Mouse (Mus musculus): ENCODE data around the gene Tmem253. TPM values are rescaled to one million over a fixed set of nuclear protein-coding genes. Genes with fewer than 3 reads are reported as not detected.

Gene Tmem253
- total RNA-seq, 2 experiments from 2014 or later = 0.15 TPM; not detected in 1

GRCm38 (mm10) chr14:52005616-52006015, 9.8 kb upstream of the Tmem253 start:
- ATAC-seq (replicated peaks; ENCODE audit: low FRiP score, poor library complexity, severe bottlenecking) = no peak

DNA sequence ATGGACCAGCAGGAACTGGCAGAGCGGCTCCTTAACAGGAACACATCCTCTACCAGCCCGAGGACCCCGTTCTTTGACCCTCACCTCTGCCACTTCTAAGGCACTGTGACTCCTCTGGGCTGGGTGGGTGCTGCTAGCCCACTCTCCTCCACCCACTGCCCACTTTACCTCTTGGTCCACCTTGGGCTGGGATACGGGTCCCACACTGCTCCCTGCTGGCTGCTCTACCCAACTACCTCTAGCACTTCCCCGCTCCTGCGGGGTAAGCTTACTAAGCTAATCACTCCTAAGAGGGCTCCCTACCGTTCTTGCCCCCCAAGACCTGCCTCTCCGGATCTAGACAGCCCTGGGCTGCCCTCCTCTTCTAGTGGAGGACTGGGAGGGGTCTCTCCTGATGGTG, 9.2 kb upstream of the Tmem253 start:
- no peak for ATAC-seq (replicated peaks; ENCODE audit: low FRiP score, poor library complexity, severe bottlenecking)

GRCm38 (mm10) chr14:52006771-52007170, 8.7 kb upstream of the Tmem253 start:
- ATAC-seq (replicated peaks; ENCODE audit: low FRiP score, poor library complexity, severe bottlenecking) = no peak

DNA sequence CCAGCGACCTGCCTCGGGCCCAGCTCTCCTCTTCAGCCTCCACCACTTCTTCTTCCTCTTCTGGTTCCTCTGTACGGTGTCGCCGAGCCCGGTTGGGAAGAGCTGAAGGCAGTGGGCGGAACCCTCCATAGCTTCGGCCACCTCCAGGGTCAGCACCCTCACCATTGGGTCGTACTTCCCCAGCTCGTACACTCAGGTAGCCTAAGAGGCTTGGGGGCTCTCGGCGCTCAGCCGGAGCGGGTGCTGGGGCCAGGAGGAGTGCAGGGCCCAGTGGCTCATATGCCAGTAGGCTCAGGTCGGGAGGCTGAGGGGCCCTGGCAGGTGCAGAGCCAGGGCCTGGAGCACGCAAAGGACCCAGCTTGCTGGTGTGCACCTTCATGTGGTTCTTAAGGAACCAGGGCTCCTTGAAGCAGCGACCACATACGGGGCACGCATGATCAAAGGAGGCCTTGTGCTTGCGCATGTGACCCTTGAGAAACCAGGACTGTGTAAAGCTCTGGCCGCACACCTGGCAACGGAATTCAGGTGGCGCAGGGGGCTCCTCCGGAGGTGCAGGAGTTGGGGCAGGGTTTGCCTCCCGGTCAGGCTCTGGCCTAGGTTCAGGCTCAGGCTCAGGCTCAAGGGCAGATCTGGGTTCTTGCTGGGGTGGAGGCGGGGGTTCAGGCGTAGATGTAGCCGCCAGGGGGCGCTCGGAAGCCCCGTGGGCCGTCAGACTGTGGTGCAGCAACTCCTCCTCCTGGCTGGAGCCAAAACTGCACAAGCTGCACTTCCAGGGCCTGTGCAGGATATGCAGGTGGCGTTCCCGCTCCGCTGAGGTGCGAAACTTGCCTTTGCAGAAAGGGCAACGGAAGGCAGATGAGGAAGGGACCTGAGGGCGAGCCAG, 6.9 kb upstream of the Tmem253 start:
- peak; percentile 94 for ATAC-seq (replicated peaks; ENCODE audit: low FRiP score, poor library complexity, severe bottlenecking)

GRCm38 (mm10) chr14:52009361-52009760, 6.1 kb upstream of the Tmem253 start:
- ATAC-seq (replicated peaks; ENCODE audit: low FRiP score, poor library complexity, severe bottlenecking) = no peak

GRCm38 (mm10) chr14:52009841-52010240, 5.6 kb upstream of the Tmem253 start:
- ATAC-seq (replicated peaks; ENCODE audit: low FRiP score, poor library complexity, severe bottlenecking) = no peak

DNA sequence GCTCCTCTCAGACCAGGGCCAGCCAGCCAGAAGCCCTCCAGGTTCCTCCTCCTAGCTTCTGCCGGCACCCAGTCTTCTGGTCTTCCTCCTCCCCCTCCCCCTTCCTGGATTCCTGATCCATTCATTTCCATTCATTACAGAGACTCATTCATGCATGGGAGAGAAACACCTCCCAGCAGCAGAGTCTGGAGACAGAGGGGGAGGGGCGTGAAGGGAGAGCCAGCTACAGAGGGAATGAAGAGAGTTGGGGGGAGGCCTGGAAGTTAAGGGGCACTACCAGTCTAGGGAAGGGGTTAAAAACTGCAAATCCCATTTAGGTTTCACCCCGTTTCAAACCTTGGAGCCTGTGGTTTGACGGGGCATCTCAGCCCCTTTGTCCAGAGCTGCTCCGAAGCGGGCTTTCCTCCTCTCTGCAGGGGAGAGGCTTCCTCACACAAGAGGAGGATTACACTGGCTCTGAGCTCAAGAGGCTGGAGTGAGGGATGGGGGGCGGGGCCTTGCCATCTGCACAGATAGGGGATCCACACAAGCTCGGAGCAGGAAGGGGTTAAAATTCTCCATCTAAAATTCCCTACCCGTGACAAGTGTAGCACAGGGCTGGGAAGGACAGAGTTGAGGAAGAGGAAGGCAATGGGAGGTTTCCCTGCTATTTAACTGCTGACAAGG, 4.9 kb upstream of the Tmem253 start:
- no peak for ATAC-seq (replicated peaks; ENCODE audit: low FRiP score, poor library complexity, severe bottlenecking)

DNA sequence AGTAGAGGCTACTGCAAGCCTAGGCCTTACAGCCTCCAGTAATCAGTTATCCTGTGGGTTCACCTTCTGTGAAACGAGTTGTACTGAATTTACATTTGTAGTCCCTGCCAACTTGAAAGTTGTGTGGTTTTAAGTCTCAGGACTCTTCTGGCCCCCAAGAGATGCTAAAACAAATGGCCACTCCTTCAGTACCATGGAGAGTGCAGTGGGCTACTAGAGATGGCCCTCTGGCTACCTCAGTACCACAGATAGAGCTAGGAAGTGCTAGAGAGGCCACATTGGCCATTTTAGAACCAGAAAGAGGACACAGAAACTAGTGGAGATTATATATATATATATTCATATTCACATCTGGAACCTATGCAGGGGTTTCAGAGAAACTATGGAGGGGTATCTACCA, 3.8 kb upstream of the Tmem253 start:
- no peak for ATAC-seq (replicated peaks; ENCODE audit: low FRiP score, poor library complexity, severe bottlenecking)

GRCm38 (mm10) chr14:52012085-52012484, 3.4 kb upstream of the Tmem253 start:
- ATAC-seq (replicated peaks; ENCODE audit: low FRiP score, poor library complexity, severe bottlenecking) = no peak

DNA sequence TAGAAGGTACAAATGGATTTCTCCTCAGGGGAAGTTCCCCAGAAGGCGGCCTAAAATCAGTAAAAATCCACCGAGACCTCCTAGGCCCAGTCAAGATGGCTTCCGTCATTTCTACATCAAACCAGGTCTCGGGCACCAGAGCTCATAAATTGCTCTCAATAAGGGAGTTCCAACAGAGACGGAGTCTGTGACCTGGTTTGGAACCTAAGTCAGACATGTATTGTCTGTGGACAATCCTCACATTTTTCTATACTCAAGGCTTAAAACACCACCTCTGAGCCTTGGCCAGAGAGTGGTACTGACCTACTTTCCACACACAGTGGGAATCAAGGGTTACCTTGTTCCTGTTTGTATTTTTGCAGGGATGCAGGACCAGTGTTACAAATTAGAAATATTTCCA, 2.9 kb upstream of the Tmem253 start:
- ATAC-seq (replicated peaks; ENCODE audit: low FRiP score, poor library complexity, severe bottlenecking) = no peak

- ATAC-seq (replicated peaks; ENCODE audit: low FRiP score, poor library complexity, severe bottlenecking) = no peak
Observed at GRCm38 (mm10) chr14:52013021-52013610, 2.3 kb upstream of the Tmem253 start.

GRCm38 (mm10) chr14:52013771-52014219, 1.7 kb upstream of the Tmem253 start:
- no peak for ATAC-seq (replicated peaks; ENCODE audit: low FRiP score, poor library complexity, severe bottlenecking)

- no peak for ATAC-seq (replicated peaks; ENCODE audit: low FRiP score, poor library complexity, severe bottlenecking)
Observed at GRCm38 (mm10) chr14:52014271-52014760, 1.1 kb upstream of the Tmem253 start.

DNA sequence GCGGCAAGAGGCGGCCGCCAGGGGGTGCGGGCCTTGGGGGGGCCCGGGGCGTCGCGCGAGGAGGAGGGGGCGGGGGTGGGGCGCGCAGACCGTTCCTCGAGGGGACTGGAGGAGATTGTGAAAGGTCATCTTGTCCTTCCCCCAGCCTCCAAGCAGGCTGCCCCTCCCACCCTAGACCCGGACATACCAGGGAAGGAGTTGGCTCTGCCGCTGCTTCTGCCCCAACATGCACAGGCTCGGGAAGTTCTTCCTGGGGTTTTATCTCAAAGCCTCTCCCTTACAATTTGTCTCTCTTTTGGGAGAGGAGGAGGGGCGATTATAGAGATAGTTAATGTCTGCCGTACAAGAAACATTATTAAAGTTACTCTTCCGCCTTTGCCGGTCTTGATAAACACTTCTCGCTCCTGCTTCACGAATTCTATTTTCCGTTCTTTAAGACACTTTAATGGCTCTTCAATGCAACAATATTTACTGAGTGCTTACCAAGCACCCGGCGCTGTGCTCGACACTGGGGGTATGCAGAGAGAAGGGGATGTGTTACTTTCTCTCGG, 622 bp upstream of the Tmem253 start:
- ATAC-seq (replicated peaks; ENCODE audit: low FRiP score, poor library complexity, severe bottlenecking) = no peak

DNA sequence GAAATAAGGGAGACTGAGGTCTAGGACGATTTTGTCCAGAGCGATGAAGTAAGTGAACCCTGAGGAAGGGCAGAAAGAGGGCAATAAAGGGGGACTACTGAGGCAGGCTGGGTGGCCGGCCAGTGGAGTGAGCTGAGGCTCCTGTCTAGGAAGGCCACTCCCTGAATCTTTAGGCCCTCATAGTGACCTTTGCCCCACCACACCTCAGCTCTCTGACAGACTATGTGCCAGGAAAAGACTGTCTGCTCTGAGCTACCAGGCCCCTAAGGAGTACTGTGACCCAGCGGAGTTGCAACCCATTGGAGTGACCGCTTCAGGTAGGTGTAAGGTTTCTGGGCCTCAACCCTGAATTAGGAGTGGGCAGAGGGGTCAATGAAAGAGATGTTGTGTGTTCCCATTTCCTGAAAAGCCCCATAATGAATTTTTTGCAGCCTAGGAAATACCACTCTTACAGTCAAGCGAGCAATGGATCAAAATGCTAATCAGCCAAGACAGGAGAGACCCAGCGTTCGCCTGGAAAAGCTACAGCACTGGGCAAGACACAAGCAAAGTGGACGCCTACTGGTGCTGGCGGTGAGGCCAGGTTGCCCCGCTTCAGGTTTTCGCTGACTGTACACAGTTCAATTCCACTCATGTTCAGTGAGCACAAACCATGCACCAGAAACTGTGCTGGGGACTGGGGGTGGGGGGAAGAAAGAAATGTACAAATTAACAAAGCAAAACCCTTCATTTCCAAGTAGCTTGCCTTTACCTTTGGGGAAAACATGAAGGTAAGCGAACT, 1.4 kb downstream of the Tmem253 start:
- no peak for ATAC-seq (replicated peaks; ENCODE audit: low FRiP score, poor library complexity, severe bottlenecking)

DNA sequence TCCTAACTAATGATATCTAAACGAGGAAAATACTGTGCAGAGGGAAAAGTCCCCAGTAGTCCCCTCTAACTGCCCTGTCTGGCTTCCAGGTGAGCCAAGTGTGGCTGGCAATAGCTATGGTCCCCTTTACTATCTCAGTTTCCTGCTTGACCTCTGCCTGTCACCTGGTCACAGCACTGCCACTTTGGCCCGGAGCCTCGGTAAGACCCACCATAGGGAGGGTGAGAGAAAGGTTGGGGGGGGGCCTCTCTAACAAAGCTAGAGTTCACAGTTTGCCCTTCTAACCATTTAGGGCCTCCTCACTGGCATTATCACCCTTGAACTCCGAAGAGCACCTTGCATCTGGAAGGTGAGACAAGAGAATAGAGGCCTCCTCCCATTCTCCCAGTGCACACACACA, 2.2 kb downstream of the Tmem253 start:
- no peak for ATAC-seq (replicated peaks; ENCODE audit: low FRiP score, poor library complexity, severe bottlenecking)

- no peak for ATAC-seq (replicated peaks; ENCODE audit: low FRiP score, poor library complexity, severe bottlenecking)
Observed at GRCm38 (mm10) chr14:52018248-52019050, 3.0 kb downstream of the Tmem253 start.

- peak; percentile 42 for ATAC-seq (replicated peaks; ENCODE audit: low FRiP score, poor library complexity, severe bottlenecking)
Observed at GRCm38 (mm10) chr14:52019051-52019589, 3.7 kb downstream of the Tmem253 start.

Data from erythroid progenitor cell, adult 5-6 weeks (primary cell).